9 mouse cellular contexts compared by ENCODE assay signal in the genomic region with DNA sequence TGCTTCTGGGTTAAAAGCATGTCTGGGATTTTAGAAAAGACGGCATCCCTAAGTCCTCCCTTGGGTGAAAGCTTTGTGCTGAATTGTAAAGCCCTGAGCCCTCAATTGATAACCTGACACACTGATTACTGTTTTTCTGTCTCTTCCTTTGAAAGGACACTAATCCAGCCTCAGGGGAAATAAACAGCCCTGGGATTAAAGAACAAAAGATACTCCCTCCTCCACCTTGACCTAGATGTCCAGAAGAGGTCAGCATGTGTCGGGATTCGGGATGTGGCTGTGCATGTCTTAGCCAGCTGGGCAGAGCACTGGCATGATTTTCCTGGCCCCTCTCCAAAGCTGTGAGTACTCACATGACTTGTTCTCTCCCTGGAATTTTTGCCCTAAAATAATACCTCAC.
DNase-seq lines count a peak whose midpoint lies in the region; ATAC-seq lines count a peak whose summit lies in the region.
"Had no signal": no experiment of that assay in that cellular context is flagged by ENCODE, and none has a peak within 500 bp of the region (broad histone marks: within the 10 kb centered on the region; RNA-seq: fewer than 3 reads in every experiment).

No protein-coding gene starts in this region.

- H3K4me3 ChIP-seq in midbrain, embryonic 13.5 days (replicated peaks): no peak overlapping the region
- H3K4me3 ChIP-seq: erythroblast, embryonic 14.5 days had no signal

- ATAC-seq in midbrain, embryonic 13.5 days: peak; percentile 90

- H3K36me3 ChIP-seq in midbrain, embryonic 13.5 days: no peaks in the 10 kb centered on the region

- peaks cover 13% of the 10 kb centered on the region for H3K27me3 ChIP-seq in midbrain, embryonic 13.5 days

- no peak overlapping the region for H3K27ac ChIP-seq in midbrain, embryonic 13.5 days

- peak; percentile 67 for DNase-seq in left cerebral cortex, postnatal 4 days
- DNase-seq in left cerebral cortex, adult 11 months (ENCODE audit: low spot score): no peak
- peak; percentile 11 for DNase-seq in cerebellum, adult 9-10 months
- peak; percentile 1 for DNase-seq in fibroblast of lung, adult 2 months (ENCODE audit: low read depth)
- DNase-seq in c-Kit-positive CD71-positive TER-119-positive erythroid progenitor cells, embryonic 14.5 days (ENCODE audit: low spot score): no peak
- DNase-seq in frontal cortex, postnatal 10 days (ENCODE audit: low spot score in 2 of 2): no peak
- no peak for DNase-seq in heart, postnatal 25 days (ENCODE audit: low spot score)

- no peak overlapping the region for H3K4me2 ChIP-seq in midbrain, embryonic 13.5 days (replicated peaks)

- H3K9me3 ChIP-seq in midbrain, embryonic 13.5 days: no peaks in the 10 kb centered on the region

- H3K9ac ChIP-seq in midbrain, embryonic 13.5 days (replicated peaks): no peak overlapping the region

- WGBS in midbrain, embryonic 13.5 days: 1% methylated on average over 3 of the region's 3 CpGs

- intact Hi-C loops in left cerebral cortex, postnatal 4 days (cut with DNase I): no loop called here
- intact Hi-C loops in heart, postnatal 25 days (cut with DNase I): no loop called here

- H3K4me1 ChIP-seq in midbrain, embryonic 13.5 days (replicated peaks): peaks cover 19% of the 10 kb centered on the region

Comparison
In these comparisons a context has a peak if more than half of its experiments do, and no peak if none do; other contexts are left out.
1. DNase-seq: peak in left cerebral cortex, postnatal 4 days (single experiment), cerebellum, adult 9-10 months (single experiment) and fibroblast of lung, adult 2 months (single experiment); none in left cerebral cortex, adult 11 months (single experiment), c-Kit-positive CD71-positive TER-119-positive erythroid progenitor cells, embryonic 14.5 days (single experiment), frontal cortex, postnatal 10 days (0 of 2) and heart, postnatal 25 days (single experiment).